Mouse (Mus musculus) hindbrain, embryonic 12.5 days (tissue): ENCODE measurements at regions not wholly inside any gene's neighbourhood (a gene's known extent, or its start where the extent isn't known, plus 50 kb on each side); places are given as distances from the start of the nearest gene placed in this dataset.
A peak's percentile ranks its signal among the peaks of the same experiment; 100 is the strongest.

Source experiments
- ATAC-seq: fragments of 200-750 bp; cut with Nextera tagmentation; 2 replicates; pipeline ENCODE4 v1.8.0; 2017; ENCODE audit warnings: moderate TSS enrichment; ENCODE audit not compliant: low FRiP score
- H3K27ac ChIP-seq: fragments of 300-500 bp; sonication (generic); 2 replicates; pipeline ENCODE4 v1.5.1; 2016; ENCODE audit warnings: mild to moderate bottlenecking
- H3K27me3 ChIP-seq: fragments of 300-500 bp; sonication (generic); 2 replicates; pipeline ENCODE4 v1.6.1; 2016; ENCODE audit warnings: mild to moderate bottlenecking
- H3K36me3 ChIP-seq: fragments of 300-500 bp; sonication (generic); 2 replicates; pipeline ENCODE4 v1.6.1; 2016; ENCODE audit warnings: mild to moderate bottlenecking
- H3K4me1 ChIP-seq: fragments of 300-500 bp; sonication (generic); 2 replicates; pipeline ENCODE4 v1.6.1; 2016
- H3K4me2 ChIP-seq: fragments of 300-500 bp; sonication (generic); replicated peaks from 2 replicates; pipeline ENCODE4 v1.6.1; 2016; ENCODE audit warnings: mild to moderate bottlenecking
- H3K4me3 ChIP-seq: fragments of 300-500 bp; sonication (generic); 2 replicates; pipeline ENCODE4 v1.5.1; 2016; ENCODE audit warnings: mild to moderate bottlenecking
- H3K9ac ChIP-seq: fragments of 300-500 bp; sonication (generic); 2 replicates; pipeline ENCODE4 v1.6.1; 2016; ENCODE audit warnings: mild to moderate bottlenecking, moderate library complexity
- H3K9me3 ChIP-seq: fragments of 300-500 bp; sonication (generic); replicated peaks from 2 replicates; pipeline ENCODE4 v1.6.1; 2016; ENCODE audit warnings: mild to moderate bottlenecking
- WGBS: fragments of 180-500 bp; shearing (Covaris S2); methylation state at CpG from one replicate; pipeline ENCODE4 v1.1.7; 2016; 5-methylcytosine and 5-hydroxymethylcytosine counted together

DNA sequence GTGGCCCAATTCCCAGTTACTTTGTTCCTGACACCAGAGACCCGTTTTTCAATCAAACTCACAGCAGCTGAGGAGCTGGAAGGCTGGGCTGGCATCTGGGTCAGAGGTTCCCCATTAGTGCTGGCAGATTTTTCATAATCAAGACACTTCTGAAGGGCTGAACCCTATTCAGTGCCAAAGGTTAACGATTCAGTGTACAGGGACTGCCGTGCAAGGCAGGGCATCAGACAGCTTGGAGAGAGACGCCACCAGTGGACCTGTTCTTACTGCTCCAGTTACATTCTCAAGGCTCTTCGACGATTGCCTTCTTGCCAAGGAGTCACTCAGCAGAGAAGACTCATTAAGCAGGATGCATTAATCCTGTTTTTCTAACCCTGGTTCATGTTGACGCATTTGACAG is 285.5 kb upstream of the Apob start:
- WGBS, result 53% methylated on average over 7 of the region's 7 CpGs
- no peak overlapping the region for H3K4me3 ChIP-seq
- no peaks in the 10 kb centered on the region for H3K4me1 ChIP-seq
- no peaks in the 10 kb centered on the region for H3K9me3 ChIP-seq
- H3K9ac ChIP-seq, result no peak overlapping the region
- no peaks in the 10 kb centered on the region for H3K36me3 ChIP-seq
- H3K27me3 ChIP-seq, result no peaks in the 10 kb centered on the region
- ATAC-seq, result no peak
- H3K4me2 ChIP-seq, result no peak overlapping the region
- no peak overlapping the region for H3K27ac ChIP-seq

DNA sequence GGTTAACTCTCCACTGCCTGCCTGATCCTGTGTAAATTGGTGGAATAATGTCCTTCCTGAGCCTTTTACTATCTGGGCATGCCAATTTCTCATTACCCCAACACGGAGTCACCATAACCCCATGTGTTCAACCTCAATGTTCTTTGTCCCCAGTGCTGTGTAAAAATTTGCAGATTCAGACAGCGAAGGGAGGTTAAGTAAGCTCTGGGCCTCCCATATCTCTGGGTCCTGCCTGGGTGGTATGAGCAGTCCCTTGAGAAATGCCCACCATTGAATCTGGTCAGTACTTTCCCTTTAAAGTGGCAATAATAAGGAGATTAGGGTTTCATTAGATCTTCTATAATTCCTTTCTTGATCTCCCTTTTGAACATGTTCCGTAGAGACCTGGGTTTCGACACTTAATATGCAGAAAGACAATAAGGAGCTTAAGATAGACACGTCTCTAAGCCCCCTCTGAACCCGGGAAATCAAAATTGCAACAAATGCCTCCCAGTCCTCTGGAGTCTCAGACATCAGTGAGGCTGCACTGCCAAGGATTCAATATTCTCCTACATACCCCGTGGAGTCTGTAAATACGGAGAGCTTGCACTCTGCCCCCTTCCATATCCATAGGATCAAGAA is 279.0 kb upstream of the Apob start:
- Histone ChIP-seq H3K4me3 (no peak overlapping the region), H3K4me2 (no peak overlapping the region), H3K4me1 (no peaks in the 10 kb centered on the region), H3K27ac (no peak overlapping the region), H3K9me3 (no peaks in the 10 kb centered on the region), H3K36me3 (no peaks in the 10 kb centered on the region), H3K9ac (no peak overlapping the region), H3K27me3 (no peaks in the 10 kb centered on the region)
- WGBS, result 79% methylated on average over 8 of the region's 8 CpGs
- ATAC-seq, result 0 out of 2 replicates have a peak, but pooled peaks have one; percentile 16

DNA sequence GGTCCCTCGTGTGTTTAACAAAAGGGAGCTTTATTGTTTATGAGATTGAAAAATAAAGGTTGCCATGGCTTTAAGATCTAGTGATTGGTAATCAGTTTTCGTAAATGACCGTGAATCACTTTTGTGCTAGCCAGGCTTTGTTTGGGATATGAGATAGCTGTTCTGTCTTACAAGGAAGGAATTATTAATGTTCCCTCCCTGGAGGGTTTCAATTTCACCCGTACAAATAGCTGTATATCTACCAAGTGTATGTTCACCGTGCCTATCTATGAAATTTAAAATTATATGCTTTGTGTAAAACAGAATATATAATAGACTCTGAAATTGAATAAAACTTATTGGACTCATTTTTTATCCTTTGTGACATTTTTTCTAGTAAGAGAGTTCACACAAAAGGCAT is 268.3 kb upstream of the Apob start:
- Histone ChIP-seq H3K4me1 (0 out of 2 replicates have a peak, but pooled peaks cover 3% of the 10 kb centered on the region), H3K4me3 (no peak overlapping the region), H3K27me3 (no peaks in the 10 kb centered on the region), H3K27ac (no peak overlapping the region), H3K4me2 (no peak overlapping the region), H3K9ac (no peak overlapping the region), H3K36me3 (no peaks in the 10 kb centered on the region), H3K9me3 (no peaks in the 10 kb centered on the region)
- 30% methylated on average over 5 of the region's 5 CpGs for WGBS
- ATAC-seq, result peak; percentile 52; the same call in 1 of the 2 replicates

DNA sequence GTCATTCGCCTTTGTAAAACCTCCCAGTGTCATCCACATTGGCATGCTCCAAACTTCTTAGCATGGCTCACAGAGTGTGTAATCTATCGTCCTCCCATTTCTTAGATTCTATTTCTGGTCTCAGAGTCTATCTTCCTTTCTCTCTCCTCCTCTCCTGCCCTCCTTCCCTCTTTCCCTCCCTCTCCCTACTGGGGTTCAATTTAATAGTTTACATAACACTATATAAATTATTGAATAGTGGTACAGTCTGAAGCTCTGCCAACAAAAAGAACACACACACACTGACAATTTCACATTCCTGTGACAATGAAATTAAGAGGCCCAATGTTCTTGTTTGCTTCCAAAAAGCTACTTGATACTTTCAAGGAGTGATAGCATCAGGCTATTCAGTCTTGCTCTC is 267.6 kb upstream of the Apob start:
- H3K4me1 ChIP-seq, result 0 out of 2 replicates have a peak, but pooled peaks cover 3% of the 10 kb centered on the region
- H3K36me3 ChIP-seq, result no peaks in the 10 kb centered on the region
- H3K27ac ChIP-seq, result 0 out of 2 replicates have a peak overlapping the region, but pooled peaks have one; percentile 30
- H3K27me3 ChIP-seq, result no peaks in the 10 kb centered on the region
- no peak overlapping the region for H3K4me3 ChIP-seq
- no peak for ATAC-seq
- no peak overlapping the region for H3K4me2 ChIP-seq
- H3K9me3 ChIP-seq, result no peaks in the 10 kb centered on the region
- 72% methylated on average over 2 of the region's 2 CpGs for WGBS
- no peak overlapping the region for H3K9ac ChIP-seq

DNA sequence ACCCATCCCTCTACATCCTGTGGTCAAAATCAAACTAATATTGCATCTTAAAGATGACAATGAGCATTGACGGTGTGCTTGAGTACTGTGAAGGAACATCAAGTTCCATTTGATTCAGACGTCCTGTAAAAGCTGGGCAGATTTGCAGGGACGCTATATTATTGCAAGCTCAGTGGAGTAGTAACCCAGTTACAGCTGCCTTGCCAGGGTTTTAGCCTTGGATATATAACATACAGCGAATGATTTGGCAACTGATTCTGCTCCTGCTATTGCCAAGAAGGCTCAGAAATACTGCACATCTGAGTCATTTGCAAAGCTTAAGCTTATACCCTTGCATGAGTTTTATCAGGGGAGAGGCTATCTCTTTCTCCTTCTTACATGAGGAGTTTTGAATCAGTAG is 262.4 kb upstream of the Apob start:
- Histone ChIP-seq H3K4me1 (no peaks in the 10 kb centered on the region), H3K9ac (no peak overlapping the region), H3K4me3 (no peak overlapping the region), H3K27ac (no peak overlapping the region), H3K9me3 (no peaks in the 10 kb centered on the region), H3K36me3 (no peaks in the 10 kb centered on the region), H3K27me3 (no peaks in the 10 kb centered on the region), H3K4me2 (no peak overlapping the region)
- no peak for ATAC-seq
- 95% methylated on average over 4 of the region's 4 CpGs for WGBS

DNA sequence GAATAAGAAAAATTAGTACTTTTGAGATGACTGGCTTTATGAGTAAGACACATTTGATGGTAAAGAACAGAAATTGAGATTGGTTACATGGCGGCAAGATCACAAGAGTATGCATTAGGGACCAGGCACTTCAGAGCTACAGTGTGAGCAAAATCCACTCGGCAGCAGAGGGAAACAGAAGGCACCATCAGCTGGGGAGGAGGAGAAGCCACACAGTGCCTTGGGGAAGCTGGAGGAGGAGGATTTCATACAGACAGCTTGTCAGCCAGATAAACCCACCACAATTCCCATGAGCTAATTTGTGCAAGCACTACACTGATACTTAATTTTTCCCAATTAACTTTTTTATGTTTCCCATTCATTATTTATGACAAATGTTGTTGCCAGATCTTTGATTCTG is 258.9 kb upstream of the Apob start:
- Histone ChIP-seq H3K27me3 (no peaks in the 10 kb centered on the region), H3K36me3 (no peaks in the 10 kb centered on the region), H3K9me3 (no peaks in the 10 kb centered on the region), H3K27ac (no peak overlapping the region), H3K4me2 (no peak overlapping the region), H3K9ac (no peak overlapping the region), H3K4me1 (no peaks in the 10 kb centered on the region), H3K4me3 (no peak overlapping the region)
- no peak for ATAC-seq
- WGBS, result 79% methylated on average over 2 of the region's 2 CpGs

DNA sequence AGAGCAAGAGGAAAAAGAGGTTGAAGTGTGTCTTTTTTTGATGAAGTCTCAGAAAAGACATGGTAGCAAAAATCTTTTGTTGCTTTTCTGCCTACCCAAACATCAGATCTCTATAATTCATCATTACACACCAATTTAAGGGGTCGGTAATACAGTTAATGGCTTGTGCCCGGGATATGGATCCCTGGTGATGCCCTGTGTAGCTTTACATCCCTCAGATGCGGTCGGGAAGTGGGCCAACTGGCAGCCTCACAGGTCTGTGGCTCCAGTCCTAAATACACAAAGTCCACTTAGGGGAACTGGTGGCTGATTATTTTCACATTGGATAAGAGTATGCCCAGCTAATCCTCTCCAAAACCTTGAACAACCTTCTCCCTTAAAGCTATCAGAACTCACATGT is 258.4 kb upstream of the Apob start:
- WGBS, result 82% methylated on average over 4 of the region's 4 CpGs
- Histone ChIP-seq H3K27ac (no peak overlapping the region), H3K4me2 (no peak overlapping the region), H3K4me3 (no peak overlapping the region), H3K9ac (no peak overlapping the region), H3K27me3 (no peaks in the 10 kb centered on the region), H3K4me1 (no peaks in the 10 kb centered on the region), H3K36me3 (no peaks in the 10 kb centered on the region), H3K9me3 (no peaks in the 10 kb centered on the region)
- ATAC-seq, result no peak

DNA sequence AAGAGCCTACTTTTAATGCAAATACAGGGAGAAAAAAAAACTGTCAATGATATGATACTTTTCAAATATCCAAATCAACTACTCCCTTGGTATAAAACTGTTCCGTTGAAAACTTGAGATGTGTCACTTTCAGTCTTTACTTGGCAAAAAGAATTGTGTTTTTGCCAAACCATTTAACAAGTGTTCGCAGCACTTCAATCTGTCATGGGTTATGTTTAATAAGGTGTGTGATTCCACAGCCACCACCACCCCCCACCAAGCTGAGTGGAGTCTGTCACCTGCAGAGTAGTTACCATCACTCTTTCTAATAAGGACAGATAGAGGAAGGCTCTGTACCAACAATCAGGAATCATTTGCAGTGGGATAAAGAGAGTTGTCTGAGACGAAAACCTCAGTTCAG is 252.5 kb upstream of the Apob start:
- H3K4me1 ChIP-seq, result no peaks in the 10 kb centered on the region
- H3K4me2 ChIP-seq, result no peak overlapping the region
- WGBS, result 84% methylated on average over 3 of the region's 3 CpGs
- H3K27ac ChIP-seq, result no peak overlapping the region
- no peak overlapping the region for H3K4me3 ChIP-seq
- no peaks in the 10 kb centered on the region for H3K27me3 ChIP-seq
- no peaks in the 10 kb centered on the region for H3K36me3 ChIP-seq
- ATAC-seq, result no peak
- H3K9me3 ChIP-seq, result no peaks in the 10 kb centered on the region
- H3K9ac ChIP-seq, result no peak overlapping the region

DNA sequence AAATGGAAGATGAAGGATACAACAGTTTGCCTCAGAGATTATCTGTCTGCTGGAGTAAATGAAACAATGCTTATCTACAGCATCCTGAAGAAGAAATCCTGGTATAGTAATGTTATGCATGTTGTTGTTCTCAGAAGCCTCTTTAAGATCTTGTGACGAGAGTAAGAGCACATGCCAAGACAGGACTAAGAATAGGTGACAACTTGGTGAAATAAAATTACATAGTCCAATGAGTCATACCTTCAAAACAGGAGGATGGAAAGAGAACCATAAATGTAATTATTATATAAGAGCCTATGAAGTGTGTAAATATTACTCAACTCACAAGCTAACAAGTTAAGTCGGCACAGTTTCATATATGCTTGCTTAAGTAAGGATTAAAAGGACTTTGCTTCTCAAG is 239.4 kb upstream of the Apob start:
- Histone ChIP-seq H3K9ac (no peak overlapping the region), H3K9me3 (no peaks in the 10 kb centered on the region), H3K4me2 (no peak overlapping the region), H3K4me1 (peaks cover 3% of the 10 kb centered on the region; the same call in 1 of the 2 replicates), H3K27ac (peak overlapping the region; percentile 56; the same call in 1 of the 2 replicates), H3K4me3 (no peak overlapping the region), H3K27me3 (no peaks in the 10 kb centered on the region), H3K36me3 (no peaks in the 10 kb centered on the region)
- ATAC-seq, result no peak
- 86% methylated on average over 2 of the region's 2 CpGs for WGBS

DNA sequence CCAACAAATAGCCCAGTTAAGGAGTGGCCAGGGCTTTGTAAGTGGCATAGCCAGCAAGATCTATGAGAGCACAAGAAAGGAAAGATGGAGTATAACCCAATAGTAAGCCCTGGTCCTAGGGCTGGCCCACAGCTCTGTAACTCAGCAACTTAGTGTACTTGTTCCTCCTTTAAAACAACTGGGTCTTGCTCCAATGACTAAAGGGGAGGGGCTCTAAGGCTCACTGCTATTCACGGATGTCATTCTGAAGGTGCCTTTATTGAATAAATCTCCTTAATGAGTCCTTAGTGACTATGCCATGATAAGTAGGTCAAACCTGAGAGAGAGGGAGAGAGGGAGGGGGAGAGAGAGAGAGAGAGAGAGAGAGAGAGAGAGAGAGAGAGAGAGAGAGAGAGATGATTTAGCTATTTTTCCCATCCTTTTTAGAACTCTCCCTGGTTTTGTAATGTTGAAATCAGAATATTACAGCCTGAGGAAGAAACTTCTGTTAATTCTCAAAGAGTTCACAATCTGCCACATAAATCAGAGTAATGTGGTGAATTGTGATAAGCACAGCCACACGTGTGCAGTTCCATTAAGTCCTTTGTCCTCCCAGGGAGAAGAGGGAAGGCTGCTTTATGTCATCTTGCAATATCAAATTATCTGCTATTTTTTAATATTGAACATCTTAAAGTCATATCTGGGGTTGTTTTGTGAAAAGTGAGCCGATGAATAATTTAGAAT is 238.7 kb upstream of the Apob start:
- H3K4me1 ChIP-seq, result peaks cover 3% of the 10 kb centered on the region; the same call in 1 of the 2 replicates
- ATAC-seq, result peak; percentile 78
- WGBS, result 59% methylated on average over 3 of the region's 3 CpGs
- no peaks in the 10 kb centered on the region for H3K36me3 ChIP-seq
- peak overlapping the region; percentile 56 for H3K27ac ChIP-seq
- no peaks in the 10 kb centered on the region for H3K9me3 ChIP-seq
- no peak overlapping the region for H3K9ac ChIP-seq
- no peak overlapping the region for H3K4me3 ChIP-seq
- H3K4me2 ChIP-seq, result no peak overlapping the region
- H3K27me3 ChIP-seq, result no peaks in the 10 kb centered on the region

DNA sequence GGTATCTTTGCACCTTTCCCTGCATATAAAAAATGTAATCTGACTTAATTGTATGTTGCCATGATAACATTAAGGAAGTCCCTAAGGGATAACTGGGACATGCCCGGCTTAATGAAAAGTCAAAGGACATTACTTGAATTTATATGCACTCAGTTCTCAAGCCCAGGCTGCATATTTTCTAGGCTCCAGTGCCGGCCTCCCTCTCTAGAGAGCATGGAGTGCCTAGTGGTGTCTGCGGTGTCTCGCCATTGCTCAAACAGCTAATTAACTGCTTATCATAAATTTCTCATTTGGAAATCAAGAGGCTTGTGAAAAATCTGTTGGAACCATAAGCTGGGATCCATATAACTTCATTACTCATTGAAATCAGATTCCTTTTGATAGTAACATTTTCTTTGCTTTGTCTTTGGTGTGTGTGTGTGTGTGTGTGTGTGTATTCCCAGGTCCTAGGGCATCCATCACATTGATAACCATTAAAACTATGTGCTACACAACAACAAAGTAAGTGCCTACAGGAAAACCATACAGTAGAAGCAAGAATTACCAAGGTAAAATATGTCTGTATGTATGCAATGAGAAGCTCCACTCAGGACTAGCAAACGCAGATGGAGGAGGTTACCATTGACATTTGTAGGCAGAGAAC is 238.0 kb upstream of the Apob start:
- peak overlapping the region; percentile 72 for H3K27ac ChIP-seq
- no peak overlapping the region for H3K9ac ChIP-seq
- H3K27me3 ChIP-seq, result no peaks in the 10 kb centered on the region
- 67% methylated on average over 5 of the region's 5 CpGs for WGBS
- no peaks in the 10 kb centered on the region for H3K36me3 ChIP-seq
- H3K4me2 ChIP-seq, result no peak overlapping the region
- H3K4me3 ChIP-seq, result no peak overlapping the region
- H3K9me3 ChIP-seq, result no peaks in the 10 kb centered on the region
- H3K4me1 ChIP-seq, result peaks cover 3% of the 10 kb centered on the region; the same call in 1 of the 2 replicates
- peak; percentile 91 for ATAC-seq

DNA sequence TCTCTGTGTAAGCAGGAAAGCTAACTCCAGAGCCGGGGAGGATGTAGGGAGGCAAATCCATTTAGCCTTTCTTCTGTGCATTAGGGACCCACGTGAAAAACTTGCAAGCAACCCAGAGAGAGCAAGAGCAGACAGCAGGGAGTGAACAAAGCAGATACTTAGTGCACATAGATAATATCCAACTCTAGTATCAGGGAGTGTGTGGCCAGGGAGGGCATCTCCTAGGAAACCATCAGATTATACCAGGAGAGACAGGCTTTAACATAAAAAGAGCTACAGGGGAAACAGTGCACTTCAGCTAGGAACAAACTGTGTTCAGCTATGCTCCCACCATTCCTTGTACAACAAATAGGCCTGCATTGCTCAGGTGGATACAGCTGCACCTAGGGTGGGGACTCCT is 230.7 kb upstream of the Apob start:
- peaks cover 7% of the 10 kb centered on the region; the same call in 1 of the 2 replicates for H3K4me1 ChIP-seq
- H3K27me3 ChIP-seq, result no peaks in the 10 kb centered on the region
- no peak overlapping the region for H3K4me3 ChIP-seq
- no peak for ATAC-seq
- no peak overlapping the region for H3K4me2 ChIP-seq
- WGBS, result 40% methylated on average over 2 of the region's 2 CpGs
- no peaks in the 10 kb centered on the region for H3K9me3 ChIP-seq
- no peaks in the 10 kb centered on the region for H3K36me3 ChIP-seq
- no peak overlapping the region for H3K27ac ChIP-seq
- no peak overlapping the region for H3K9ac ChIP-seq
